Mouse (Mus musculus) embryonic fibroblast, embryonic 13.5 days (primary cell): ENCODE measurements around the gene Gm8994.

Experiments
- CTCF ChIP-seq: IDR thresholded peaks from 2 replicates; pipeline ENCODE4 v1.5.1; 2011; ENCODE audit warnings: mild to moderate bottlenecking, control low read depth, low read length, moderate library complexity, borderline replicate concordance; ENCODE audit not compliant: insufficient read depth
- POLR2A ChIP-seq: IDR thresholded peaks from 2 replicates; pipeline ENCODE4 v1.6.1; 2011; ENCODE audit warnings: low read depth, mild to moderate bottlenecking, control low read depth, low read length, moderate library complexity

DNA sequence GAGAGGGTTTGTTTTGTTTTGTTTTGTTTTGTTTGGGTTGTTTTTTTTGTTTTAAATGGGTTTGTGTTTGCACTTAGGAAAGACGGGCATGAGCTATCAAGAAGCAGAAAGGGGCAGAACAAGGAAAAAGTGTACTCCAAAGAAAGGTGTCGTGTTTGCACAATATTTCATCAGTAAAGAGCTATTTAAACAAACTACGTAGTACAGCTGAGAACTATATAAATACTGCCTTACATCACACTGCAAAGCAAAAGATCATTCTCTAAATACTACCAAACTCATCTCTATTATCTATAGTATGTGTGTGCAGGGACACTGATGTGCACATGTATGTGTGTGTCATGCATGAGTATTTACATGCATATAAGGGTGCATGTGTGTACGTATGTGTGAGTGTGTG, 49.7 kb upstream of the Gm8994 start:
- TF ChIP-seq CTCF (no peak), POLR2A (no peak)
